Mouse (Mus musculus) lung, embryonic 16.5 days (tissue): ENCODE results near the gene Rasgef1b. TPM values are rescaled to one million over a fixed set of nuclear protein-coding genes. Genes with fewer than 3 reads are reported as not detected.
A peak's percentile ranks its signal among the peaks of the same experiment; 100 is the strongest.

Experiments
- ATAC-seq: fragments of 200-750 bp; cut with Nextera tagmentation; 2 replicates; pipeline ENCODE4 v1.8.0; 2017; ENCODE audit warnings: low read depth, mild to moderate bottlenecking, moderate library complexity
- H3K27ac ChIP-seq: fragments of 300-500 bp; sonication (generic); 2 replicates; pipeline ENCODE4 v1.5.1; 2014; ENCODE audit warnings: mild to moderate bottlenecking, control low read depth, low read length
- H3K27me3 ChIP-seq: fragments of 300-500 bp; sonication (generic); 2 replicates; pipeline ENCODE4 v1.6.1; 2014; ENCODE audit warnings: low read depth, low read length, mixed read lengths; ENCODE audit not compliant: control insufficient read depth, insufficient read depth
- H3K36me3 ChIP-seq: fragments of 300-500 bp; sonication (generic); 2 replicates; pipeline ENCODE4 v1.6.1; 2014; ENCODE audit warnings: low read length; ENCODE audit not compliant: control insufficient read depth, insufficient read depth
- H3K4me1 ChIP-seq: fragments of 300-500 bp; sonication (generic); replicated peaks from 2 replicates; pipeline ENCODE4 v1.6.1; 2014; ENCODE audit warnings: low read length, mixed read lengths; ENCODE audit not compliant: control insufficient read depth, insufficient read depth
- H3K4me2 ChIP-seq: fragments of 300-500 bp; sonication (generic); 2 replicates; pipeline ENCODE4 v1.6.1; 2014; ENCODE audit warnings: low read depth, low read length, control low read depth
- H3K4me3 ChIP-seq: fragments of 300-500 bp; sonication (generic); 2 replicates; pipeline ENCODE4 v1.5.1; 2014; ENCODE audit warnings: mild to moderate bottlenecking, low read length, control low read depth
- H3K9ac ChIP-seq: fragments of 300-500 bp; sonication (generic); 2 replicates; pipeline ENCODE4 v1.6.1; 2014; ENCODE audit warnings: low read length, control low read depth
- H3K9me3 ChIP-seq: fragments of 300-500 bp; sonication (generic); 2 replicates; pipeline ENCODE4 v1.6.1; 2016; ENCODE audit warnings: low read length; ENCODE audit not compliant: control insufficient read depth
- WGBS: fragments of 180-500 bp; shearing (Covaris S2); extraction: QIAGEN DNeasy Blood & Tissue Kit; methylation state at CpG from one replicate; pipeline ENCODE4 v1.1.7; 2014; 5-methylcytosine and 5-hydroxymethylcytosine counted together
- polyA plus RNA-seq: library from polyadenylated mRNA; unstranded; fragments of >200 nt; fragmentation: Nextera tagmentation; extraction: Ambion mirVana; gene quantifications from 2 replicates; pipeline ENCODE4 v1.2.1, GENCODE M21; 2015

The Rasgef1b gene
- polyA plus RNA-seq, 1 experiment from 2014 or later = 17.3 TPM

DNA sequence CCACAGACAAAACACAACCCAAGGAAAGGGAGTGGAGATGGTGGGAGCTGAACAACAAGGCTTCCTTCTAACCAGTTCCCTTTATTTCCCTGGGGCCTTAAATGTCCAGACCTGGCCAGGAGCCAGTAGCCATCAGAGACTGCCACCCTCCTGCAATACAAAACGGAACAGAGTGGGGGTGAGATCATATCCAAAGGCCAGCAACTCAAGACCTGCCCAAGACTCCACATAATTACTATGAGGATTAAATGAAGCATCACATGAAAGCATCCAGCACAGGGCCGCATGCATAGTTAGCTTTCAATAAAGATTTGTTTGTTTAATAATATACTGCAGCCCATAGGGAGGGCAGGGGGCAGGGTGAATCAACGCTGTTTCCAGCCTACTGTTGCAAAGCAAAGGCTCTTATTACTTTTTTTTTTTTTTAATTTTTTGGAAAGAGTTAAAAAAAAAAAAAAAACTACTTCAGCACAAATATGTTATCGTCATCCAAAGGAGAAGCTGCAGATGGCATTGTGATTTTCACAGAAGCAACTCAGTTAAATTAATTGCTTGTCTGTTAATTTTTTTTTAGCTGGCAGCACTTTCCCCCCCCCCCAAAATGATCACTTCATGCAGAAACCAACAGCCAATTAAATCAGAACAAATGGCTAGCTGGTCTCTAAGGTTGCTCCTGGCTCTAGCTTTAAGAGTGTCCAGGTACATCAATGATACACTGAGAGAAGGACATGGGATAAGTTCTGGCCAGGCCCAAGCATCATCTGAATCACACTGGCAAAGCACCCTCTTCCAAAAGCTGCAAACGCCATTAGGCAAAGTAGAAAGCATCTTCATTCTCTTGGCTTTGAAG is 241.6 kb downstream of the Rasgef1b start:
- no peak overlapping the region for H3K9ac ChIP-seq
- 46% methylated on average over 5 of the region's 5 CpGs for WGBS
- peak; percentile 70; the same call in 1 of the 2 replicates for ATAC-seq

GRCm38 (mm10) chr5:99483162-99483561 is 245.7 kb downstream of the Rasgef1b start:
- Histone ChIP-seq H3K9ac (no peak overlapping the region), H3K4me3 (no peak overlapping the region), H3K9me3 (no peaks in the 10 kb centered on the region), H3K4me2 (no peak overlapping the region), H3K27me3 (no peaks in the 10 kb centered on the region; the same call in 1 of the 2 replicates), H3K36me3 (no peaks in the 10 kb centered on the region), H3K4me1 (peaks cover 25% of the 10 kb centered on the region), H3K27ac (no peak overlapping the region)
- WGBS = 88% methylated on average over 5 of the region's 5 CpGs
- ATAC-seq = no peak

More for the DNA sequence above, 241.6 kb downstream of the Rasgef1b start:
- no peak overlapping the region for H3K27ac ChIP-seq
- H3K4me1 ChIP-seq = peaks cover 5% of the 10 kb centered on the region; the same call in 1 of the 2 replicates
- H3K4me3 ChIP-seq = no peak overlapping the region
- H3K4me2 ChIP-seq = no peak overlapping the region
- no peaks in the 10 kb centered on the region for H3K9me3 ChIP-seq
- H3K27me3 ChIP-seq = no peaks in the 10 kb centered on the region; the same call in 1 of the 2 replicates
- no peaks in the 10 kb centered on the region for H3K36me3 ChIP-seq

GRCm38 (mm10) chr5:99482524-99482923 is 246.3 kb downstream of the Rasgef1b start:
- 87% methylated on average over 6 of the region's 6 CpGs for WGBS

DNA sequence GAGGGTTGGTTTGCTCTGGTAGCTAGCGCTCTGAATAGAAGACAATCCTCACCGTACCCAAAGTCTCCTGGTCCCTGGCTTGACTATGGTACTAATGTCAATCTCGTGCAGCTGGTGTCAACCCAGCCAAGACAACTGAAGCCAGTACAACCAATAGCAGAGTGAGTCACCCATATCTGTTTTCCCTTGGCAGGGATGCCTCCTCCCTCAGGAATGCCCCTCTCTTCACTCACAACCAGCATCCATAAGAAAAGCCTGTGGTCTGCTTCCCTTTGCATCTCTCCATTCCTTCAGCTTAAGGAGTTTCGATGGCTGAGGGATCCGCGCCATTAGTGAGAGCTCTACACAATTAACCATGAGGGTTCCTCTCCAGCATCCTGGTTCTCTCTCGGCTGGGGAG is 246.8 kb downstream of the Rasgef1b start:
- ATAC-seq = no peak
- Histone ChIP-seq H3K27ac (no peak overlapping the region), H3K9ac (no peak overlapping the region), H3K9me3 (no peaks in the 10 kb centered on the region), H3K4me2 (no peak overlapping the region), H3K27me3 (no peaks in the 10 kb centered on the region; the same call in 1 of the 2 replicates), H3K36me3 (no peaks in the 10 kb centered on the region), H3K4me1 (peaks cover 24% of the 10 kb centered on the region), H3K4me3 (no peak overlapping the region)
- WGBS = 84% methylated on average over 7 of the region's 7 CpGs

More at GRCm38 (mm10) chr5:99482524-99482923, 246.3 kb downstream of the Rasgef1b start:
- no peak for ATAC-seq
- Histone ChIP-seq H3K4me2 (no peak overlapping the region), H3K9me3 (no peaks in the 10 kb centered on the region), H3K4me3 (no peak overlapping the region), H3K4me1 (peaks cover 25% of the 10 kb centered on the region), H3K36me3 (no peaks in the 10 kb centered on the region), H3K27ac (no peak overlapping the region), H3K9ac (no peak overlapping the region), H3K27me3 (no peaks in the 10 kb centered on the region; the same call in 1 of the 2 replicates)

GRCm38 (mm10) chr5:99480078-99481031 is 248.5 kb downstream of the Rasgef1b start:
- peak overlapping the region; percentile 54; the same call in 1 of the 2 replicates for H3K9ac ChIP-seq
- peak overlapping the region; percentile 53 for H3K4me2 ChIP-seq
- H3K9me3 ChIP-seq = no peaks in the 10 kb centered on the region
- H3K36me3 ChIP-seq = no peaks in the 10 kb centered on the region
- no peak overlapping the region for H3K4me3 ChIP-seq
- WGBS = 56% methylated on average over 6 of the region's 6 CpGs
- peak overlapping the region; percentile 87 for H3K27ac ChIP-seq
- H3K27me3 ChIP-seq = no peaks in the 10 kb centered on the region; the same call in 1 of the 2 replicates
- ATAC-seq = no peak
- H3K4me1 ChIP-seq = peaks cover 20% of the 10 kb centered on the region

DNA sequence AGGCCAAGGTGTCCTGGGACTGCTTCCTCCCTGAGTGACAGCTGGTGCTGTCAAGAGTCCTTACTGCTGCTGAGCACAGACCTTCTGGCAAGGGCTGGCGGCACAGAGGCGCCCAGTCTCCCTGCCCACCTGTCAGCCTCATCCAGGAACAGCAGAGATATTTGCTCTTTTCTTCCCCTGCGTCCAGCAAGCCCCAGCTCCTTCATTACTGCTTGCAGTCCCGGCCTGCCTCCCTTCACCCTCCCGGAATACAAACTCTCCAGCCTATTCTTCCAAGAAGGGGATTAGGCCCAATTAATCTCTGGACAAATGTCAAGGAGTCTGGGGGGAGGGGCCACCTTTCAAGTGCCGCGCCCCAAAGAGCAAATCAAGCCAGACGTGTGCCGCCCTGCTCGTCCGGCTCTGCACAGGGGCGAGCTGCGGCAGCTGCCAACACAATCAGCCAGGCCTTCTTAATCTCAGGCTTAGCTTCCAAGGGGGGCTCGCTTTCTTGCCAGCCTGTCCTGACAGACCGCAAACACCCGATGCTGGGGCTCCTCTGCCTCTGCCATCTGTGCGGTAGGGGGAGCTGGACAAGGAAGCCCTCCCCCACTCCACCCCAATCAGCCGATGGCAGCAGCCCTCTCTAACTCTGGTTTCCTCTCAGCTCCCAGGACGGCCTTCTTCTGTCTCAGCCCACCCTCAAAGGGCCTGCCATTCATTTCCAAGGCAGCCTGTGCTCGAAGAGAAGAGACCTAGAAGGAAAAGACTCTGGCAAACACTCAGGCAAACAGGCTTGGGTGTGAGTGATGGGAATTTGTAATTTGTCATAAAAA is 249.4 kb downstream of the Rasgef1b start:
- Histone ChIP-seq H3K4me2 (peak overlapping the region; percentile 53), H3K4me3 (peak overlapping the region; percentile 29), H3K9ac (peak overlapping the region; percentile 54), H3K4me1 (peaks cover 20% of the 10 kb centered on the region), H3K27me3 (no peaks in the 10 kb centered on the region), H3K27ac (peak overlapping the region; percentile 87), H3K36me3 (no peaks in the 10 kb centered on the region), H3K9me3 (no peaks in the 10 kb centered on the region)
- ATAC-seq = peak; percentile 89
- WGBS = 2% methylated on average over 20 of the region's 20 CpGs

GRCm38 (mm10) chr5:99478716-99479115 is 250.1 kb downstream of the Rasgef1b start:
- Histone ChIP-seq H3K27ac (no peak overlapping the region), H3K36me3 (no peaks in the 10 kb centered on the region), H3K9me3 (no peaks in the 10 kb centered on the region), H3K9ac (no peak overlapping the region), H3K4me1 (peaks cover 20% of the 10 kb centered on the region), H3K27me3 (no peaks in the 10 kb centered on the region), H3K4me3 (no peak overlapping the region), H3K4me2 (no peak overlapping the region)
- WGBS = 29% methylated on average over 4 of the region's 4 CpGs
- ATAC-seq = no peak

GRCm38 (mm10) chr5:99477420-99477815 is 251.4 kb downstream of the Rasgef1b start:
- Histone ChIP-seq H3K4me1 (peaks cover 20% of the 10 kb centered on the region), H3K36me3 (no peaks in the 10 kb centered on the region), H3K27me3 (no peaks in the 10 kb centered on the region), H3K27ac (no peak overlapping the region), H3K9ac (no peak overlapping the region), H3K9me3 (no peaks in the 10 kb centered on the region), H3K4me3 (no peak overlapping the region), H3K4me2 (no peak overlapping the region)
- ATAC-seq = no peak
- WGBS = 87% methylated on average over 9 of the region's 9 CpGs
